Mouse (Mus musculus): ENCODE results near the gene Apc2. TPM values are rescaled to one million over a fixed set of nuclear protein-coding genes. Genes with fewer than 3 reads are reported as not detected.

The Apc2 gene
- total and polyA plus RNA-seq, 2 experiments from 2014 or later, result 97.6 to 374 TPM

DNA sequence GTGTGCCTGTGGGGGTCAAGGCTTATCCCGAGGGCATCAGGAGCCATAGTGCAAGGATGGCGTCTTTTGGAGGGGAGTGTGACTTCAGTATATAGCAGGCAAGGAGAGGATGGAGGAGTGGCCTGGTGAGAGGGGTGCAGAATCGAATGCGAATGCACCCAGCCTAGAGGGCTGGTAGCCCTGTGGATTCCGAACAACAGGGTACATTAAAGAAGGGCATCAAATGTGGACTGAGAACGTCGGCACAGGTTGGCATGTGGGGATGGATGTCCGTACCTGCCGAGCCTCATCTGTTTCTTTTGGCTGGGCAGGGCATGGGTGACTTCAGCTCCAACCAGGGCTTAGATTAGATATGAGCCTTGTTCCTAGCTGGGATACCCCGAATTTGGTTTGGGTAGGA, 4.0 kb downstream of the Apc2 start:
- peaks cover 46% of the 10 kb centered on the region for H3K4me1 ChIP-seq (ENCODE audit: insufficient read depth, low read length)
- H3K4me2 ChIP-seq (ENCODE audit: low read depth, low read length), result peak overlapping the region; percentile 74
- H3K27ac ChIP-seq, result peak overlapping the region; percentile 99
- 38% methylated on average over 10 of the region's 10 CpGs for WGBS
- peaks cover 4% of the 10 kb centered on the region; the same call in 1 of the 2 replicates for H3K36me3 ChIP-seq (ENCODE audit: insufficient read depth, low read length)
- no peaks in the 10 kb centered on the region for H3K9me3 ChIP-seq (ENCODE audit: low read length)
- no peaks in the 10 kb centered on the region for H3K27me3 ChIP-seq (ENCODE audit: insufficient read depth, low read length)
- H3K9ac ChIP-seq (replicated peaks; ENCODE audit: low read length), result peak overlapping the region; percentile 90
- H3K4me3 ChIP-seq (ENCODE audit: low read length), result peak overlapping the region; percentile 58
- TF ChIP-seq CTCF (IDR thresholded peaks at IDR 0.05; ENCODE audit: low read depth), result no peak
- ATAC-seq, result no peak
- peak; percentile 31 for DNase-seq (ENCODE audit: low spot score)

DNA sequence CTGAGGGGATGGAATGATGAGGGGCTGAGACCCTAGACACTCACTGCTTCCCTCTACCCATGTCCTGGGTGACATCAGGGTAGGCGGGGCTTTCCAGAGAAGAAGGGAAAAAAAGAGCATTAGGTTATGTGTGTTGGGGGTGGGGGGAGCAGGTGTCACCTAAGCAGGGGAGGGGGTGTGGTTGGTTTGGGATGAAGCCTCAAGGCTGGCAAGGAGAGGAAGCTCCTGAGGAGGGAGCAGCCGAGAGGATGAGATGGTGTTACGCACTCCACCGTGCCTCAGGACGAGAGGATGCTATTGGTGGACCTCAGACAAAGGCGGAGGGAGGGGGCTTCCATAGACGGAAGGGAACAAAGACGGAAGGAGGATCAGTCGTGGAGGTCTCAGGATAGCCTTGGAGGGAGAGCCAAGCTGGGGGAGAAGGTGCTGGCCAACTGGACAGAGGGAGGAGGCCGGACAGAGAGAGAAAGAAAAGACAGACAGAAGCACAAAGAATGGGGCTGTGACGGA, 5.0 kb downstream of the Apc2 start:
- Histone ChIP-seq H3K4me1 (ENCODE audit: insufficient read depth, low read length) (peaks cover 42% of the 10 kb centered on the region), H3K9me3 (ENCODE audit: low read length) (no peaks in the 10 kb centered on the region), H3K27me3 (ENCODE audit: insufficient read depth, low read length) (no peaks in the 10 kb centered on the region), H3K36me3 (ENCODE audit: insufficient read depth, low read length) (peaks cover 13% of the 10 kb centered on the region), H3K9ac (replicated peaks; ENCODE audit: low read length) (peak overlapping the region; percentile 90), H3K27ac (peak overlapping the region; percentile 99), H3K4me2 (ENCODE audit: low read depth, low read length) (peak overlapping the region; percentile 74), H3K4me3 (ENCODE audit: low read length) (peak overlapping the region; percentile 58)
- ATAC-seq (peak; percentile 77), DNase-seq (ENCODE audit: low spot score) (peak; percentile 92)
- 7% methylated on average over 11 of the region's 11 CpGs for WGBS
- no peak; the same call in 1 of the 2 replicates for TF ChIP-seq CTCF (IDR thresholded peaks at IDR 0.05; ENCODE audit: low read depth)

GRCm38 (mm10) chr10:80301256-80302081, 5.7 kb downstream of the Apc2 start:
- ATAC-seq (no peak), DNase-seq (ENCODE audit: low spot score) (no peak)
- H3K9me3 ChIP-seq (ENCODE audit: low read length), result no peaks in the 10 kb centered on the region
- peaks cover 40% of the 10 kb centered on the region for H3K4me1 ChIP-seq (ENCODE audit: insufficient read depth, low read length)
- H3K27me3 ChIP-seq (ENCODE audit: insufficient read depth, low read length), result no peaks in the 10 kb centered on the region
- peak overlapping the region; percentile 90 for H3K9ac ChIP-seq (replicated peaks; ENCODE audit: low read length)
- peaks cover 19% of the 10 kb centered on the region for H3K36me3 ChIP-seq (ENCODE audit: insufficient read depth, low read length)
- H3K4me3 ChIP-seq (ENCODE audit: low read length), result peak overlapping the region; percentile 58
- TF ChIP-seq CTCF (IDR thresholded peaks at IDR 0.05; ENCODE audit: low read depth), result peak; percentile 20; the same call in 1 of the 2 replicates
- peak overlapping the region; percentile 99 for H3K27ac ChIP-seq
- H3K4me2 ChIP-seq (ENCODE audit: low read depth, low read length), result peak overlapping the region; percentile 74
- WGBS, result 44% methylated on average over 10 of the region's 10 CpGs

- WGBS, result 32% methylated on average over 5 of the region's 5 CpGs
- no peak for ATAC-seq
- no peaks in the 10 kb centered on the region for H3K9me3 ChIP-seq (ENCODE audit: low read length)
- peaks cover 34% of the 10 kb centered on the region for H3K4me1 ChIP-seq (ENCODE audit: insufficient read depth, low read length)
- H3K27ac ChIP-seq, result peak overlapping the region; percentile 99
- peak overlapping the region; percentile 74 for H3K4me2 ChIP-seq (ENCODE audit: low read depth, low read length)
- peak overlapping the region; percentile 90 for H3K9ac ChIP-seq (replicated peaks; ENCODE audit: low read length)
- no peak for DNase-seq (ENCODE audit: low spot score)
- no peaks in the 10 kb centered on the region for H3K27me3 ChIP-seq (ENCODE audit: insufficient read depth, low read length)
- peak overlapping the region; percentile 58 for H3K4me3 ChIP-seq (ENCODE audit: low read length)
- H3K36me3 ChIP-seq (ENCODE audit: insufficient read depth, low read length), result peaks cover 25% of the 10 kb centered on the region
- no peak for TF ChIP-seq CTCF (IDR thresholded peaks at IDR 0.05; ENCODE audit: low read depth)
These were observed 6.2 kb downstream of the Apc2 start for GRCm38 (mm10) chr10:80302082-80302355.

DNA sequence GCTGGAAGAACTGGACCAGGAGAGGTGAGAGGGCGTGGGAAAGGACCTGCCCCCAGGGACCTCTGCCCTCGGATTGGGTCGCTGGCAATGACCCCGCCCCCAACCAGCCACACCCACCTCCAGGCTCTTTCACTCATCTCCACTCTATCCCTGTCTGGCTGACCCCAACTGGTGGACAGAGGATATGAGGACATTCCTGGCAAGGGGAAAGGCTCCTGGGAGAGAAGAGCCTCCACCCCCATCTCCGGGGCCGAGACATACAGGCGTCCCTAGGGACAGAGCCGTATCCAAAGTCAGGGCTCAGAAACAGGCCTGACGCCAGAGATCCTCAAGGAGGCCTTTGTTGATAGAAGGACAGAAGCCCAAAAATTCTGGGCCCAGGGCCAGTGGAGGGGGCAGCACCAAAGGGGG, 6.7 kb downstream of the Apc2 start:
- Histone ChIP-seq H3K27ac (peak overlapping the region; percentile 99), H3K4me3 (ENCODE audit: low read length) (peak overlapping the region; percentile 58), H3K9ac (replicated peaks; ENCODE audit: low read length) (peak overlapping the region; percentile 90; the same call in 1 of the 2 replicates), H3K4me1 (ENCODE audit: insufficient read depth, low read length) (peaks cover 30% of the 10 kb centered on the region), H3K9me3 (ENCODE audit: low read length) (no peaks in the 10 kb centered on the region), H3K36me3 (ENCODE audit: insufficient read depth, low read length) (peaks cover 29% of the 10 kb centered on the region), H3K27me3 (ENCODE audit: insufficient read depth, low read length) (no peaks in the 10 kb centered on the region), H3K4me2 (ENCODE audit: low read depth, low read length) (peak overlapping the region; percentile 74)
- DNase-seq (ENCODE audit: low spot score) (peak; percentile 91), ATAC-seq (peak; percentile 64)
- 5% methylated on average over 9 of the region's 9 CpGs for WGBS
- peak; percentile 7; the same call in 1 of the 2 replicates for TF ChIP-seq CTCF (IDR thresholded peaks at IDR 0.05; ENCODE audit: low read depth)

GRCm38 (mm10) chr10:80304458-80304857, 8.7 kb downstream of the Apc2 start:
- WGBS, result 43% methylated on average over 12 of the region's 12 CpGs
- Histone ChIP-seq H3K27ac (peak overlapping the region; percentile 20; the same call in 1 of the 2 replicates), H3K4me2 (ENCODE audit: low read depth, low read length) (no peak overlapping the region), H3K4me1 (ENCODE audit: insufficient read depth, low read length) (peaks cover 19% of the 10 kb centered on the region), H3K9ac (replicated peaks; ENCODE audit: low read length) (no peak overlapping the region), H3K36me3 (ENCODE audit: insufficient read depth, low read length) (peaks cover 49% of the 10 kb centered on the region), H3K4me3 (ENCODE audit: low read length) (no peak overlapping the region), H3K27me3 (ENCODE audit: insufficient read depth, low read length) (no peaks in the 10 kb centered on the region), H3K9me3 (ENCODE audit: low read length) (no peaks in the 10 kb centered on the region)
- DNase-seq (ENCODE audit: low spot score) (no peak), ATAC-seq (no peak)
- no peak for TF ChIP-seq CTCF (IDR thresholded peaks at IDR 0.05; ENCODE audit: low read depth)

- no peak for DNase-seq (ENCODE audit: low spot score)
- Histone ChIP-seq H3K4me2 (ENCODE audit: low read depth, low read length) (no peak overlapping the region), H3K27me3 (ENCODE audit: insufficient read depth, low read length) (no peaks in the 10 kb centered on the region), H3K27ac (peak overlapping the region; percentile 20; the same call in 1 of the 2 replicates), H3K36me3 (ENCODE audit: insufficient read depth, low read length) (peaks cover 49% of the 10 kb centered on the region), H3K4me3 (ENCODE audit: low read length) (no peak overlapping the region), H3K9ac (replicated peaks; ENCODE audit: low read length) (no peak overlapping the region), H3K9me3 (ENCODE audit: low read length) (no peaks in the 10 kb centered on the region), H3K4me1 (ENCODE audit: insufficient read depth, low read length) (peaks cover 19% of the 10 kb centered on the region)
- WGBS, result 31% methylated on average over 25 of the region's 25 CpGs
- TF ChIP-seq CTCF (IDR thresholded peaks at IDR 0.05; ENCODE audit: low read depth), result no peak
- no peak for ATAC-seq
These were observed 9.1 kb downstream of the Apc2 start for GRCm38 (mm10) chr10:80304862-80305261.

Measured in hindbrain, postnatal 0 days (tissue).